Comparison of ENCODE assay signal across 13 mouse cellular contexts in genomic region chr4:33390660-33391059, GRCm38 (mm10).
DNase-seq lines count a peak whose midpoint lies in the region; ATAC-seq and TF ChIP-seq lines count a peak whose summit lies in the region.
"Had no signal": no experiment of that assay in that cellular context is flagged by ENCODE, and none has a peak within 500 bp of the region (broad histone marks: within the 10 kb centered on the region; RNA-seq: fewer than 3 reads in every experiment).

No protein-coding gene starts in this region.

- no peak overlapping the region for H3K4me2 ChIP-seq in forebrain, postnatal 0 days (ENCODE audit: low read depth)
- no peak overlapping the region for H3K4me2 ChIP-seq in midbrain, postnatal 0 days (ENCODE audit: low read depth, low read length, poor library complexity, severe bottlenecking)
- H3K4me2 ChIP-seq: heart, embryonic 13.5 days; limb, embryonic 13.5 days; neural tube, embryonic 12.5 days had no signal

- no peaks in the 10 kb centered on the region for H3K27me3 ChIP-seq in forebrain, postnatal 0 days (ENCODE audit: insufficient read depth, low read length)
- H3K27me3 ChIP-seq in midbrain, postnatal 0 days (ENCODE audit: insufficient read depth, low read length) = no peaks in the 10 kb centered on the region
- H3K27me3 ChIP-seq in heart, embryonic 10.5 days (ENCODE audit: insufficient read depth, poor library complexity, severe bottlenecking) = no peaks in the 10 kb centered on the region
- H3K27me3 ChIP-seq: heart, embryonic 13.5 days; limb, embryonic 13.5 days; neural tube, embryonic 12.5 days had no signal

- H3K9me3 ChIP-seq in forebrain, postnatal 0 days (ENCODE audit: low read length) = no peaks in the 10 kb centered on the region
- no peaks in the 10 kb centered on the region for H3K9me3 ChIP-seq in midbrain, postnatal 0 days (ENCODE audit: low read length)
- no peaks in the 10 kb centered on the region for H3K9me3 ChIP-seq in heart, embryonic 10.5 days
- H3K9me3 ChIP-seq: heart, embryonic 13.5 days; limb, embryonic 13.5 days; neural tube, embryonic 12.5 days had no signal

- H3K36me3 ChIP-seq in forebrain, postnatal 0 days (ENCODE audit: insufficient read depth) = peaks cover 4% of the 10 kb centered on the region; the same call in 1 of the 2 replicates
- peaks cover 3% of the 10 kb centered on the region; the same call in 1 of the 2 replicates for H3K36me3 ChIP-seq in midbrain, postnatal 0 days (ENCODE audit: insufficient read depth, low read length)
- peaks cover 14% of the 10 kb centered on the region; the same call in 1 of the 2 replicates for H3K36me3 ChIP-seq in heart, embryonic 10.5 days
- H3K36me3 ChIP-seq: neural tube, embryonic 12.5 days had no signal

- H3K9ac ChIP-seq in forebrain, postnatal 0 days = no peak overlapping the region
- no peak overlapping the region for H3K9ac ChIP-seq in midbrain, postnatal 0 days (replicated peaks; ENCODE audit: low read length, poor library complexity, severe bottlenecking)
- H3K9ac ChIP-seq: heart, embryonic 13.5 days; limb, embryonic 13.5 days; neural tube, embryonic 12.5 days had no signal

- no peak for TF ChIP-seq CTCF in forebrain, postnatal 0 days (IDR thresholded peaks at IDR 0.05; ENCODE audit: low read depth)
- no peak for TF ChIP-seq CTCF in midbrain, postnatal 0 days (IDR thresholded peaks at IDR 0.05)

- DNase-seq in adrenal gland, postnatal 36 days = peak; percentile 17 to 30
- DNase-seq in adrenal gland, adult 18-20 months (ENCODE audit: low spot score in 2 of 2) = no peak
- DNase-seq in right cerebral cortex, adult 18-20 months = peak; percentile 10
- no peak for DNase-seq in right cerebral cortex, postnatal 25 days
- DNase-seq in forebrain, postnatal 0 days = peak; percentile 76
- DNase-seq in midbrain, postnatal 0 days (ENCODE audit: low spot score) = peak; percentile 69
- no peak for DNase-seq in heart, embryonic 10.5 days (ENCODE audit: low spot score)
- no peak for DNase-seq in kidney, adult 11 months
- DNase-seq: cerebellum, adult 9-11 months had no signal

- peak; percentile 96 for ATAC-seq in forebrain, postnatal 0 days
- ATAC-seq in midbrain, postnatal 0 days (ENCODE audit: low FRiP score) = peak; percentile 72; the same call in 1 of the 2 replicates
- ATAC-seq: lung, postnatal 0 days had no signal

- no peak overlapping the region for H3K4me3 ChIP-seq in forebrain, postnatal 0 days (ENCODE audit: low read depth, low read length)
- no peak overlapping the region for H3K4me3 ChIP-seq in midbrain, postnatal 0 days (ENCODE audit: low read depth, low read length)
- H3K4me3 ChIP-seq in heart, embryonic 10.5 days = no peak overlapping the region
- H3K4me3 ChIP-seq: heart, embryonic 13.5 days; limb, embryonic 13.5 days; neural tube, embryonic 12.5 days had no signal

- H3K4me1 ChIP-seq in forebrain, postnatal 0 days (ENCODE audit: insufficient read depth) = no peaks in the 10 kb centered on the region
- H3K4me1 ChIP-seq in midbrain, postnatal 0 days (ENCODE audit: insufficient read depth, low read length) = no peaks in the 10 kb centered on the region
- H3K4me1 ChIP-seq in heart, embryonic 10.5 days = no peaks in the 10 kb centered on the region
- H3K4me1 ChIP-seq: heart, embryonic 13.5 days; limb, embryonic 13.5 days; neural tube, embryonic 12.5 days had no signal

- H3K27ac ChIP-seq in forebrain, postnatal 0 days (ENCODE audit: low read depth, low read length) = no peak overlapping the region
- H3K27ac ChIP-seq in midbrain, postnatal 0 days (ENCODE audit: low read depth, low read length) = no peak overlapping the region
- no peak overlapping the region for H3K27ac ChIP-seq in heart, embryonic 10.5 days
- H3K27ac ChIP-seq: heart, embryonic 13.5 days; limb, embryonic 13.5 days; neural tube, embryonic 12.5 days had no signal

Comparison
In these comparisons a context has a peak if more than half of its experiments do, and no peak if none do; other contexts are left out.
1. DNase-seq: peak in adrenal gland, postnatal 36 days (2 of 2), right cerebral cortex, adult 18-20 months (single experiment), forebrain, postnatal 0 days (single experiment) and midbrain, postnatal 0 days (single experiment); none in adrenal gland, adult 18-20 months (0 of 2), right cerebral cortex, postnatal 25 days (single experiment), heart, embryonic 10.5 days (single experiment) and kidney, adult 11 months (single experiment).